Mouse (Mus musculus) lung, postnatal 0 days (tissue): ENCODE data around the gene Hnf1a. TPM values are rescaled to one million over a fixed set of nuclear protein-coding genes. Genes with fewer than 3 reads are reported as not detected.
"Not testable (repeated sequence)": the region's sequence is repeated elsewhere in the genome, so short reads cannot be mapped to it uniquely, and the experiment has no call there.

Experiments
- ATAC-seq: fragments of 200-750 bp; cut with Nextera tagmentation; 2 replicates; pipeline ENCODE4 v1.8.0; 2017; ENCODE audit warnings: moderate library complexity
- DNase-seq: peaks from one replicate; pipeline ENCODE4 v3.0.0-alpha.2; 2016; ENCODE audit warnings: low spot score
- H3K27ac ChIP-seq: fragments of 300-500 bp; sonication (generic); 2 replicates; pipeline ENCODE4 v1.5.1; 2014; ENCODE audit warnings: antibody characterized with exemption, mild to moderate bottlenecking, low read length, mixed read lengths
- H3K27me3 ChIP-seq: fragments of 300-500 bp; sonication (generic); replicated peaks from 2 replicates; pipeline ENCODE4 v1.6.1; 2014; ENCODE audit warnings: low read length, mixed read lengths; ENCODE audit not compliant: insufficient read depth
- H3K36me3 ChIP-seq: fragments of 300-500 bp; sonication (generic); 2 replicates; pipeline ENCODE4 v1.6.1; 2014; ENCODE audit warnings: low read length, mixed read lengths; ENCODE audit not compliant: insufficient read depth
- H3K4me1 ChIP-seq: fragments of 300-500 bp; sonication (generic); 2 replicates; pipeline ENCODE4 v1.6.1; 2014; ENCODE audit warnings: antibody characterized with exemption, low read depth, low read length, mixed read lengths; ENCODE audit not compliant: insufficient read depth
- H3K4me2 ChIP-seq: fragments of 300-500 bp; sonication (generic); replicated peaks from 2 replicates; pipeline ENCODE4 v1.6.1; 2014; ENCODE audit warnings: low read depth, mild to moderate bottlenecking, low read length, moderate library complexity, mixed read lengths
- H3K4me3 ChIP-seq: fragments of 300-500 bp; sonication (generic); 2 replicates; pipeline ENCODE4 v1.5.1; 2014; ENCODE audit warnings: low read depth, low read length
- H3K9ac ChIP-seq: fragments of 300-500 bp; sonication (generic); replicated peaks from 2 replicates; pipeline ENCODE4 v1.6.1; 2014; ENCODE audit warnings: low read depth, mild to moderate bottlenecking
- H3K9me3 ChIP-seq: fragments of 300-500 bp; sonication (generic); 2 replicates; pipeline ENCODE4 v1.6.1; 2016; ENCODE audit warnings: low read length, mixed read lengths
- CTCF ChIP-seq: IDR thresholded peaks from 2 replicates; pipeline ENCODE4 v1.5.1; 2016; ENCODE audit warnings: antibody characterized with exemption, mild to moderate bottlenecking
- EP300 ChIP-seq: IDR thresholded peaks from 2 replicates; pipeline ENCODE4 v1.6.1; 2016; ENCODE audit warnings: antibody characterized with exemption, mild to moderate bottlenecking, control low read depth
- WGBS: fragments of 180-500 bp; shearing (Covaris S2); extraction: QIAGEN DNeasy Blood & Tissue Kit; methylation state at CpG from one replicate; pipeline ENCODE4 v1.1.7; 2014; 5-methylcytosine and 5-hydroxymethylcytosine counted together
- polyA plus RNA-seq: library from polyadenylated mRNA; unstranded; fragments of >200 nt; fragmentation: Nextera tagmentation; extraction: Ambion mirVana; gene quantifications from 2 replicates; pipeline ENCODE4 v1.2.1, GENCODE M21; 2015

The Hnf1a gene
- polyA plus RNA-seq, 1 experiment from 2014 or later, result not detected

DNA sequence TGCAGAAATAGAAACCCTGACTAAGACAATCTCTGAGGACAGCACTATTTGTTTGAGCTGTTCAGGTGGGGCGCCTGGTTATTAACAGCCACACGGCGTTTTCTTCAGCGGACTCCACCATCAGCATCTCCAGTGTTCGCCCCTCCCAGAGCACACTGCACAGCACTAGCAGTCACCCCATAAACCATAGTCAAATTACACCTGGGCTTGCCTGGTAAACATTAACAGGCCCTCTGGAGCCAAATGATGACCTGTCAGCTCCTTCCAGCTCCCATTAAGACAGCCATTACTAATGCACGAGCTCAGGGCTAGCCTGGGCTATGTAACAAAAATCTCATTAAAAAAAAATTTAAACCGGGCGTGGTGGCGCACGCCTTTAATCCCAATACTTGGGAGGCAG lies 25.8 kb downstream of the Hnf1a start:
- no peak overlapping the region for H3K9ac ChIP-seq
- no peak overlapping the region for H3K4me3 ChIP-seq
- no peak for TF ChIP-seq EP300
- no peak for TF ChIP-seq CTCF
- no peaks in the 10 kb centered on the region for H3K27me3 ChIP-seq
- H3K4me2 ChIP-seq, result no peak overlapping the region
- WGBS, result 97% methylated on average over 10 of the region's 10 CpGs
- peaks cover 15% of the 10 kb centered on the region; the same call in 1 of the 2 replicates for H3K36me3 ChIP-seq
- no peak for ATAC-seq
- DNase-seq, result no peak
- no peaks in the 10 kb centered on the region for H3K9me3 ChIP-seq
- H3K4me1 ChIP-seq, result peaks cover 3% of the 10 kb centered on the region; the same call in 1 of the 2 replicates
- H3K27ac ChIP-seq, result no peak overlapping the region

DNA sequence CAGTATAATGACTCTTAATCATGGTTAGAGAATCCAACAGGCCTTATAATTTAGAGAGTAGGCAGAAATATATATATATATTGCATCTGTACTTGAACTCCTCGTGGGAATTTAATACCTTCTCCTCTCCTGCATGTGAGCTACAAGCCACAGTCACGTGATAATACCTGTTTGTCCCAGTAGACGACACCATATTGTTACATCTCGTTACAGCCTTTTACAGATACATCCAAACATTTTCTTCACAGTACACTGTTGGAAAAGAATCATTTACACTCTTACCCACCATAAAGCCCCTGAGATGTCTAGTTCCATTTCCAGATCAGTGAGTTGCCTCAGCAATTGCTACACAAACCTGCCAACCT lies 28.1 kb downstream of the Hnf1a start:
- ATAC-seq (no peak), DNase-seq (no peak)
- Histone ChIP-seq H3K27ac (no peak overlapping the region), H3K9me3 (no peaks in the 10 kb centered on the region), H3K4me1 (peaks cover 3% of the 10 kb centered on the region; the same call in 1 of the 2 replicates), H3K36me3 (peaks cover 15% of the 10 kb centered on the region; the same call in 1 of the 2 replicates), H3K27me3 (no peaks in the 10 kb centered on the region), H3K9ac (peak overlapping the region; percentile 76), H3K4me2 (peak overlapping the region; percentile 91), H3K4me3 (peak overlapping the region; percentile 76)
- WGBS, result 32% methylated on average over 4 of the region's 4 CpGs
- TF ChIP-seq CTCF (no peak), EP300 (no peak)

DNA sequence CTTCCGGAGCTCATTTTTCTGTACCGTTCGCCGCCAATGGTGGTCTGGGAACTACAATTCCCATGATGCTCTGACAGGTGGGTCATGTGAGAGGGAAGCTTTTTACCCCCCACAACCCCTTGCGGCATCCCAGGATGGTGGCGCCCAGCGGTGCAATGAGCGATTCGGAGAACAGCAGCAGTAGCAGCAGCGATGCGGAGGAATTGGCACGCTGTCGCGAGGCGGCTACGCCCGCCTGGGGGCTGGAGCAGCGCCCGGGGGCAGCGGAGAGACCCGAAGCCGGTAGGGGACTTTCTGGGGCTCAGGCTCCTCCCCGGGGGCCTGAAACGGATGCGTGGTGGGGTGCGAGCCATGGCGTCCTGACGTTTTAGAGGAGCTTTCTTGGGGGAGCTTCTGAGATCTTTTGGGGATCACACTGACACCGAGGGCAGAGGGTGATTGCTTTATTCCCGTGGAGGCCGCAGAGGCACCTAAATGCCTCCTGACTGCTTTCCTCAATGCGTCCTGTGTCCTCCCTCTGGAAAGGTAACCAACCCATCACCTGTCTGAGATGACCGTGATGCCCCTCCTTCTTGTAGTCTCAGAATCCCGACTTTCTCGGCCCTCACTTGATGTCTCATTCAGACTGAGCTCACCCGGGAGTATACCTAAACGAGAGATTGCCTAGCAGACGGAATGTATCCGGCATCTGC lies 28.7 kb downstream of the Hnf1a start, which contains the start of gene 2210016L21Rik:
TSS of gene 2210016L21Rik (plus strand) at position 85 of the 692 bp plus-strand sequence.
- Histone ChIP-seq H3K9ac (peak within 1 kb of the TSS; percentile 76), H3K4me3 (peak within 1 kb of the TSS; percentile 76), H3K4me1 (peaks cover 3% of the 10 kb centered on the region; the same call in 1 of the 2 replicates), H3K36me3 (peaks cover 13% of the 10 kb centered on the region; the same call in 1 of the 2 replicates), H3K27ac (peak within 1 kb of the TSS; percentile 32; the same call in 1 of the 2 replicates), H3K4me2 (peak within 1 kb of the TSS; percentile 91), H3K9me3 (no peaks in the 10 kb centered on the region), H3K27me3 (no peaks in the 10 kb centered on the region)
- DNase-seq (peak; percentile 96), ATAC-seq (peak; percentile 98)
- TF ChIP-seq CTCF (peak; percentile 47), EP300 (no peak)
- WGBS, result 2% methylated on average over 39 of the region's 39 CpGs

DNA sequence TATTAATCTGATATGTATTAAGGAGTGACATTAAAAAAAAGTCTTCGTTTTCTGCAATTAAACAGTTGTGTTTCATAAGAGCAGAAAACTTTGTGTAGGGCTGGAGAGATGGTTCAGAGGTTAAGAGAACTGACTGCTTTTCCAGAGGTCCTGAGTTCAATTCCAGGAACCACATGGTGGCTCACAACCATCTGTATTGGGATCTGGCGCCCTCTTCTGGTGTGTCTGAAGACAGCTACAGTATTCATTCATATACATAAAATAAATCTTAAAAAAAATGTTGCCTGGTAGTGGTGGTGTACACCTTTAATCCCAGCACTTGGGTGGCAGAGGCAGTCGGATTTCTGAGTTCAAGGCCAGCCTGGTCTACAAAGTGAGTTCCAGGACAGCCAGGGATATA lies 29.8 kb downstream of the Hnf1a start:
- DNase-seq, H3K36me3 ChIP-seq, H3K4me1 ChIP-seq, H3K4me2 ChIP-seq, H3K9ac ChIP-seq, H3K9me3 ChIP-seq, H3K27me3 ChIP-seq, ATAC-seq, H3K4me3 ChIP-seq, H3K27ac ChIP-seq: not testable (repeated sequence)
- WGBS, result 42% methylated on average over 3 of the region's 3 CpGs
- peak; percentile 32 for TF ChIP-seq CTCF

DNA sequence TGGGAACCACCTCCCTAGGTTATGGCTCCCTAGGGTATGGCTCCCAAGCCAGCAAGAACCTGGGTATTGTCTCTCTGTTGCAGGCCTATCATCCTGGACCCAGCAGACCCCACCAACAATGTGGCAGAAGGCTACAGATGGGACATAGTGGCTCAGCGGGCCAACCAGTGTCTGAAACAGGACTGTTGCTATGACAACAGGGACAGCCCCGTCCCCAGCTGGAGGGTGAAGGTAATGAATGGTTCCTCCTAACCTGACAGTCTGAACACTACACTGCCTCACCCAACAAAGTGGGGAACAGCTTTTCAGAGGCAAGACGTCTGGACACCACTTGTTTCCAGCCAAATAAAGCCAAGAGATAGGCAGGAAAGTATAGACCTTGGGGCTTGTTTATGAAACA lies 35.1 kb downstream of the Hnf1a start:
- H3K4me3 ChIP-seq, result no peak overlapping the region
- no peak for TF ChIP-seq CTCF
- no peak for TF ChIP-seq EP300
- WGBS, result 18% methylated on average over 3 of the region's 3 CpGs
- no peaks in the 10 kb centered on the region for H3K4me1 ChIP-seq
- no peaks in the 10 kb centered on the region for H3K27me3 ChIP-seq
- no peaks in the 10 kb centered on the region for H3K36me3 ChIP-seq
- no peak overlapping the region for H3K27ac ChIP-seq
- no peak for DNase-seq
- H3K4me2 ChIP-seq, result no peak overlapping the region
- no peak for ATAC-seq
- H3K9ac ChIP-seq, result no peak overlapping the region
- no peaks in the 10 kb centered on the region for H3K9me3 ChIP-seq

DNA sequence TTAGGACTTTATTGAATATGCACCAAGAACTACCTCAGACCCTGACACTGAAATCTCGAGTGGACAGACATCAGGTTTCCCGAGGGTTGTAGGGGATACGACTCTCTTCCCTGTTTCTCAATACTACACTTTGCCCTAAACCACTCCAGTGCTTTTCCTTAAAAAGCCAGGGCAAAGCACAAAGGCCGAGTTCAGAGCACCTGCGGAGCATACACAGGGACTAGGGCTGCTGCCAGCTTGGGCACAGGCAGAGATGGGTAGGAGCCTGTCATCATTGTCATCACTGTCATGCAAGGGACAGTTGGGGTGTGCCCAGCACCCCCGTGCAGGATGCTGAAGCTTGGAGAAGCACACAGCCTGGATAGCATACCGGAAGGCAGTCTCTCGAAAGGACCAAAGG lies 37.7 kb downstream of the Hnf1a start:
- no peaks in the 10 kb centered on the region for H3K4me1 ChIP-seq
- ATAC-seq (no peak), DNase-seq (no peak)
- no peak overlapping the region for H3K4me2 ChIP-seq
- WGBS, result 79% methylated on average over 8 of the region's 8 CpGs
- H3K4me3 ChIP-seq, result no peak overlapping the region
- H3K27me3 ChIP-seq, result no peaks in the 10 kb centered on the region
- TF ChIP-seq EP300, result no peak
- no peak for TF ChIP-seq CTCF
- H3K36me3 ChIP-seq, result no peaks in the 10 kb centered on the region
- no peaks in the 10 kb centered on the region for H3K9me3 ChIP-seq
- no peak overlapping the region for H3K9ac ChIP-seq
- H3K27ac ChIP-seq, result no peak overlapping the region
